Mouse (Mus musculus): ENCODE results near the gene Hist1h2bn.
"Not testable (repeated sequence)": the region's sequence is repeated elsewhere in the genome, so short reads cannot be mapped to it uniquely, and the experiment has no call there.

Gene Hist1h2bn

DNA sequence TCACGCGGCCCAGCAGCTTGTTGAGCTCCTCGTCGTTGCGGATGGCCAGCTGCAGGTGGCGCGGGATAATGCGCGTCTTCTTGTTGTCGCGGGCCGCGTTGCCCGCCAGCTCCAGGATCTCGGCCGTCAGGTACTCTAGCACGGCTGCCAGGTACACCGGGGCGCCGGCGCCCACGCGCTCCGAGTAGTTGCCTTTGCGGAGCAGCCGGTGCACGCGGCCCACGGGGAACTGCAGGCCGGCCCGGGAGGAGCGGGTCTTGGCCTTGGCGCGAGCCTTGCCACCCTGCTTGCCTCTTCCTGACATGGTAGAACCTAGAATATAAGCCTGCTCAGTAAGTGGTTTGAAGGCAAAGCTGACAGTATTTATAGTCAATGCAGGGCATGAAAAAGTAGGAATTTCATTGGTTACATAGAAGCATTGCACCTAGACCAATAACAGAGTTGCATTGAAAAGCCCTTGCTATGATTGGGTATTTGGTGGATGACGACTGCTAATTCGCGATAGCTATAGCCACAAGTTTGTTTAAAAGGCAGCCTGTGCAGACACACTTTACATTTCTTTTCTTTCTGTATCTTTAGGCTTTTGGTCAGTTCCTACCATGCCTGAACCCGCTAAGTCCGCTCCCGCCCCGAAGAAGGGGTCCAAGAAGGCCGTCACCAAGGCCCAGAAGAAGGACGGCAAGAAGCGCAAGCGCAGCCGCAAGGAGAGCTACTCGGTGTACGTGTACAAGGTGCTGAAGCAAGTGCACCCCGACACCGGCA lies at the start of gene Hist1h2bn, which contains the start of gene Hist1h2ak:
Gene Hist1h2bn (plus strand): TSS at position 600 of the 762 bp plus-strand sequence.
Gene Hist1h2ak (minus strand): TSS at position 304 of the 762 bp plus-strand sequence.
- TF ChIP-seq GATA4 (IDR thresholded peaks at IDR 0.05; ENCODE audit: insufficient replicate concordance, low read length): not testable (repeated sequence)

- TF ChIP-seq GATA4 (IDR thresholded peaks at IDR 0.05; ENCODE audit: insufficient replicate concordance, low read length): no peak
Measured at GRCm38 (mm10) chr13:21706669-21707068, 47.3 kb upstream of the Hist1h2bn start.

DNA sequence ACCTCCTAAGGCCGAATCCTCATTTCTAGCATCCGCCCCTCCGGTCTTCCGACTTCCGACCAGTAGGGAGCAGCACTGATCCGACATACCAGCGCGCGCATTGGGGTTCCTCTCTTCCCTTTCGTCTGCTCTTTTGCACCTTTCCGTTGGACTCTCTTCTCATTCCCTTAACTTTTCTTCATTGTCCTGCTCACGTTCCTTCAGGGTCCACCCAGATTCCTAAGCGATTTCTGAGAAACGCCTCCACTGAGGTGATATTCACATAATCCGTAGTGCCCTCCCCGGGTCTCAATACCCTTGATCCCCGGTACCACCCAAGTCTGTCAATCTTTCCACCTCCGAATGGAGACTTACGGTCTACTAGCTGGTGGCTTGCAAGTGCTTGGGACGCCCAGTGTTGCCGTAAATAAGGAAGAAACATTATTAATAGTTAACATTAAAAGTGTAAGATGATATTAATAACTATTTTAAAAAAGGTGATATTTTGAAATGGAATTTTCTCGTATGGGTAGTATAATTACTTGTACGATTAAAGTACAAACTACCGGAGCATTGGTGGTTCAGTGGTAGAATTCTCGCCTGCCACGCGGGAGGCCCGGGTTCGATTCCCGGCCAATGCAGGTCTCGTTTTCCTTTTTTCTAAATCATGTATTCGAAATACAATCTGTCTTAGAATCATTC lies 43.8 kb upstream of the Hist1h2bn start:
- TF ChIP-seq GATA4 (IDR thresholded peaks at IDR 0.05; ENCODE audit: insufficient replicate concordance, low read length): no peak

DNA sequence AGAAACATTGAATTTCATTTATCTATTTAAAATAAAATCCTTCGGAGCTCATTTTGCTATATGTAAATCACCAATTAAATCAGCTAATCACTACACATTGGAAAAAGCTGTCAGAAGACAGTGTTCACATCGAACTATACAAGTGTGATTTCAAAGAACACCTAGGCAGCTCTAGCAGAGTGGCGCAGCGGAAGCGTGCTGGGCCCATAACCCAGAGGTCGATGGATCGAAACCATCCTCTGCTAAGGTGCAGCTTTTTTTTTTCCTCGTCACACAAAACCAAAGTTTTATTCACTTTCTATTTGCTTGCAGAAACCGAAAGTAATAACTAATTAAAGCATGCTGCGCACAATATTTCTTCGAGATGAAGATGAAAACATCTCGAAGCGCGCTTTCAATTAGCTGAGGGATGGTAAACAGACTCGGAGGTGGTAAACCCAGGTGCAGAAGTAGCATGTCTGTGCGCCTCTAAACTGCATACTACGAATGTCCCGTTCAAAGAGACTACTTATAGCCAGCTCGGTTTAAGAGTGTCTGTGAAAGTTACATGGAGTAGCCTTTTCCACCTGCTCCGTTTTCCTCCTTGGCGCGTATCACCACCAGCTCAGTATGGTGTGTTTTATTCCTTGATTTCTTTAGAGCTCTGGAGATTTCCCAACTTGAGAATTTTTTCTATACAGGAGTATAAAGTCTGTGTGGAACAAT lies 43.0 kb upstream of the Hist1h2bn start:
- no peak for TF ChIP-seq GATA4 (IDR thresholded peaks at IDR 0.05; ENCODE audit: insufficient replicate concordance, low read length)

GRCm38 (mm10) chr13:21711698-21712097 lies 42.2 kb upstream of the Hist1h2bn start:
- no peak for TF ChIP-seq GATA4 (IDR thresholded peaks at IDR 0.05; ENCODE audit: insufficient replicate concordance, low read length)

DNA sequence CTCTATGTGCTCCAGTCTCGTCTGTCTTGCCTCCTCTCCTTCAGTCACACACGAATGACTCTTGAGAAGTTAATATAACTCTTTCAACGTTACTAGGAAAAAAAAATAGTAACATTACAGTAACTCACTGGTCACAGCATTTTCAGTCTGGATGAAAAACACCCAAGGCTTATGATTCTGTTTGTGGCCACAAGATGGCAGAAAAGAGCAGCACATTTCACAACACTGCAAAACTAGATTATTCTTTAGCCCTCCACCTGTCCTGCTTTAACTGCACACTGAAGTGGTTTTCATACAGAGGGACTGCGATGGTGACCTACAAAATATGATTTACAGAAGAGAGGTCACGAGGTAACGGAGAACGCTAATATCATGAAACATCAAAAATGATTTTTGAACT lies 39.2 kb upstream of the Hist1h2bn start:
- no peak for TF ChIP-seq GATA4 (IDR thresholded peaks at IDR 0.05; ENCODE audit: insufficient replicate concordance, low read length)

GRCm38 (mm10) chr13:21715131-21715863 lies 38.6 kb upstream of the Hist1h2bn start:
- TF ChIP-seq GATA4 (IDR thresholded peaks at IDR 0.05; ENCODE audit: insufficient replicate concordance, low read length): no peak

GRCm38 (mm10) chr13:21715864-21716539 lies 37.9 kb upstream of the Hist1h2bn start, which contains the start of the genes Hist1h2bl and Hist1h2ai:
Gene Hist1h2bl (minus strand): TSS chr13:21716143.
Gene Hist1h2ai (plus strand): TSS chr13:21716422.
- not testable (repeated sequence) for TF ChIP-seq GATA4 (IDR thresholded peaks at IDR 0.05; ENCODE audit: insufficient replicate concordance, low read length)

DNA sequence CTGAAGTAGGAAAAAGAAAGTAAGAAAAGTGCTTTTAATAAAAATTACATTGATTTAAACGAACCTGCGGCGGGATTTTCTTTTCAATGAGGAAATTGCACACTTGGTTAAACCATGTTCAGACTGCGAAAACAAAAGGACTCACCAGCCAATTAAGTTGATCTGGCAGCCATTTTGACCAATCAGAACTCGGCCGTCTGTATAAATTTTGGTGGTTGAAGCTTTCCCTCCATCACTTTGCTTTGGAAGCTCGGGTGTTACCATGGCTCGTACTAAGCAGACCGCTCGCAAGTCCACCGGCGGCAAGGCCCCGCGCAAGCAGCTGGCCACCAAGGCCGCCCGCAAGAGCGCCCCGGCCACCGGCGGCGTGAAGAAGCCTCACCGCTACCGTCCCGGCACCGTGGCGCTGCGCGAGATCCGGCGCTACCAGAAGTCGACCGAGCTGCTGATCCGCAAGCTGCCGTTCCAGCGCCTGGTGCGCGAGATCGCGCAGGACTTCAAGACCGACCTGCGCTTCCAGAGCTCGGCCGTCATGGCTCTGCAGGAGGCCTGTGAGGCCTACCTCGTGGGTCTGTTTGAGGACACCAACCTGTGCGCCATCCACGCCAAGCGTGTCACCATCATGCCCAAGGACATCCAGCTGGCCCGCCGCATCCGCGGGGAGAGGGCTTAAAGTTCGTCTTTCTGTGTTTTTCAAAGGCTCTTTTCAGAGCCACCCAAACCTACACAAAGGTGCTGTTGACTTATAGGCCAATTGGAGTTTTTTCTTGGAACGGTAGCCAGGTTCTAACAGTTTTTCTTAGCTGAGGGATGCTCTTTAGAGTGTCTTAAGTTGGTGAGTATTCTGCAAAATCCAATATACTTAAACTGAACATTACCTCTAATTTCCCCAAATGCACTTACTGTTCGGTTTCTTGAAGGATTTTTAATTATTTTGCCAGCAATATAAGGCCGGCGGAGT lies 36.2 kb upstream of the Hist1h2bn start, which contains the start of gene Hist1h3h:
Gene Hist1h3h (plus strand): TSS at position 263 of the 961 bp plus-strand sequence.
- TF ChIP-seq GATA4 (IDR thresholded peaks at IDR 0.05; ENCODE audit: insufficient replicate concordance, low read length): not testable (repeated sequence)

- no peak for TF ChIP-seq GATA4 (IDR thresholded peaks at IDR 0.05; ENCODE audit: insufficient replicate concordance, low read length)
Measured at GRCm38 (mm10) chr13:21718381-21719080, 35.4 kb upstream of the Hist1h2bn start.

DNA sequence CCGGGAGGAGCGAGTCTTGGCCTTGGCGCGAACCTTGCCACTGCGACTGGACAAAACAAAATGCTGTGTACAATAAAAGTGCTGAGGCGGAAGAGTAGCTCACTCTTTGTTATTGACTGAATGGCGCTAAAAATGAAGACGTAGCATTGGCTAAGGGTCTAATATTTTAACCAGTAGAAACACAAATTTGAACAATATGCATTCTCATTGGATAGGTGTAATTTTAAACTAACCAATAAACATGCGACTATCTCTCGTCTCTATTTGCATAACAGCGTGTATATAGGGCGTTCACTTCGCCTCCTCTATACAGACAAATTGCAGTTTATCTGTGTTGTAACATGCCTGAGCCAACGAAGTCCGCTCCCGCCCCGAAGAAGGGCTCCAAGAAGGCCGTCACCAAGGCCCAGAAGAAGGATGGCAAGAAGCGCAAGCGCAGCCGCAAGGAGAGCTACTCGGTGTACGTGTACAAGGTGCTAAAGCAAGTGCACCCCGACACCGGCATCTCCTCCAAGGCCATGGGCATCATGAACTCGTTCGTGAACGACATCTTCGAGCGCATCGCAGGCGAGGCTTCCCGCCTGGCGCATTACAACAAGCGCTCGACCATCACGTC lies 32.1 kb upstream of the Hist1h2bn start, which contains the start of gene Hist1h2bm:
Gene Hist1h2bm (plus strand): TSS at position 288 of the 616 bp plus-strand sequence.
- not testable (repeated sequence) for TF ChIP-seq GATA4 (IDR thresholded peaks at IDR 0.05; ENCODE audit: insufficient replicate concordance, low read length)

GRCm38 (mm10) chr13:21722373-21722925 lies 31.5 kb upstream of the Hist1h2bn start:
- no peak for TF ChIP-seq GATA4 (IDR thresholded peaks at IDR 0.05; ENCODE audit: insufficient replicate concordance, low read length)

Measured in liver, adult (tissue).